Mouse (Mus musculus) layer of hippocampus, adult 9-11 months (tissue): ENCODE results near the gene Slc12a8.

Experiments used
- DNase-seq: peaks from one replicate; pipeline ENCODE4 v3.0.0; 2022

Slc12a8 gene

DNA sequence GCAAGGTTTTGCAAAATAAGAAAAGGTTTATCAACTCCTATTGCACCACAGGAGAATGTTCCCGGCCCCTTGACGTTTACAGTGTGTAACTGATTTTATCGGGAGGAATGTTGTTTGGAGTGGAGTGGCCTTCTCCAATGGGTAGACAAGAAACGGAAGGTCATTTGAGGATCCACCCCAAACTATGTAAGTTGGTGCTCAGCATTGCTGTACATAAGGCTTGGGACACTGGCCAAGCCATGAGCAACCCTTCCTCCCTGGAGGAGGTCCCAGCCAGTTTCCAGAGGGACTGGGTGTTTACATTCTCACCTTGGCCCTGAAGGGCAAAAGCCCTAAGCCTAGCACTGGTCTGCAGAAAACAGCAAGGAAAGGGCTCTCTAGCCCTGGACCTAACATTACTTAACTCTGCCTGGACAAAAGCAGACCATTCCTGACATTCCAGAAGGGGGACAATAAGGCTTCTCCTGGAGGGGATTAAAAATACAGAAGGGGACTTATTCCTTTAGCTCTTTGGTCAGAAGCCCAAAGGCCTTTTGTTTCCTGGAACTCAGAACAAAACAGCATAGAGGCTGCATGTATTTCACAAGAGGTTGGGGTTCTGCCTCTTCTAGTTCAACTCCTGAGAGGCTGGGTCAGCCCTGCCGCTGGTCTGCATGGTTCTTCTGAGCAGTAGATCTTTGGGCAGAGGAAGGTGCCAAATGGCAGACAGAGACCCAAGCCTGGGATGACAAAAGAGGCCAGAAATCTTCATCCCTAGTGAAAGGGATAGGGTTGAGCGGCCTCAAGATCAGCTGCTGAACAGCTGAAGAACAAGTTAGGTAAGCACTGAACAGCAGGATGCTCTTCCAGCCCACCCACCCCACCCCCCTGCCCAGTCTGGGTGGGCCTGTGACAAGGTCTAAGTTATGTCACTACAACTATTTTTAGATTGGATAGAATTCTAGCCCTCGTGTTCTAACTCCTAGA is 159.5 kb downstream of the Slc12a8 start:
- DNase-seq, result no peak

GRCm38 (mm10) chr16:33677313-33677690 is 160.2 kb downstream of the Slc12a8 start:
- DNase-seq, result no peak

DNA sequence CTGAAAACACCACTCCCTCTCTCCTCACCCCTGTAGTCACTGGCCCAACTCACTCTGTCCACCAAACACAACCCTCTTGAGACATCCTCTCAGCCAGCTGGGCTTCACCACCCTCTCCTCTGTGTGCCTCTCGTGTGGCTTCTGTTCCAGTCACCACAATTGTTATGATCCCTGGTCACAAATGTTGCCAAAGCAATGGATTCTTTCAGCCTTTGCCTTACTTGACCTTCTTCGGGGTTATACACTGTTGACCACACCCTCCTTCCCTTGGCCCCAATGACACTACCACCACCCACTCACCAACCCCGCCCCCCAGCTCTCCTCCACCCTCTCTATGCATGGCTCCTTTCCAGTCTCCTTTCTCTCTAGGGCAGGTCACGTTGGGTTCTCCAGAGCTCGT is 160.8 kb downstream of the Slc12a8 start:
- no peak for DNase-seq

DNA sequence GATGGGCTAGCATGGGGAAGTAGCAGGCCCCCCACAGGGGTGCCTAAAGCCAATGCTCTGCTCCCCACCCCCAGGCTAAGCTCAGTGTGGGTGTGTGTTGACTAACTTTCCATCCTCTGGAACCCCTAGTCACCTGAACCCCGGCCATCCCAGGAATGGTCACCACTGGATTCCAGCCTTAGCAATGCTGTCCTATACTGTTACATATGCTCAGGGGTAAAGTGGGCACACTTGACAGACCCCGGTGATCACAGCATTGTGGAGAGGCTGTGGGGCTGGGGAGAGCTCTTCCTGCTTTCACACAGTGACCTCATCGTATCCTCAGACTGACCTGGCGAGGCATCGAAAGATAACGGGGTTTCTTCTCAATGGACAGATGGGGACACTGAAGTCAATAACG is 163.1 kb downstream of the Slc12a8 start:
- no peak for DNase-seq

DNA sequence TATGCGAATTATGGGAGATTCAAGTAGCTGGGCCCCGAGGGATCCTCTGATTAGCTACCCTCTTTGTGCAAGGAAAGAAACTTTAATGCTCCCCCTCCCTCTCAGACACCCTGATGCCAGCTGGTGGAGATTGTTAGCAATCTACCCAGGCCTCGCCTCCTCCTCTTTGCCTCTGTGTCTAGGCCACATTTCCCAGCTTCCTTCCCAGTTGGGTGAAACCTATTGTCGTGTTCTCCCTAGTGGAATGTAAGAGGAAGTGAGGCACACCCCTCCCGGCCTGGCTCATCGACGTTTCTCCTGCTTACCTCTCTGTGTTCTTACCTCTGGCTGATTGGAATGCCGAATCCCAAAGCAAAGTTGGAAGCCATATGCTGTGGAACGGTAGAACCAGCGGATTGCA is 163.7 kb downstream of the Slc12a8 start:
- no peak for DNase-seq

DNA sequence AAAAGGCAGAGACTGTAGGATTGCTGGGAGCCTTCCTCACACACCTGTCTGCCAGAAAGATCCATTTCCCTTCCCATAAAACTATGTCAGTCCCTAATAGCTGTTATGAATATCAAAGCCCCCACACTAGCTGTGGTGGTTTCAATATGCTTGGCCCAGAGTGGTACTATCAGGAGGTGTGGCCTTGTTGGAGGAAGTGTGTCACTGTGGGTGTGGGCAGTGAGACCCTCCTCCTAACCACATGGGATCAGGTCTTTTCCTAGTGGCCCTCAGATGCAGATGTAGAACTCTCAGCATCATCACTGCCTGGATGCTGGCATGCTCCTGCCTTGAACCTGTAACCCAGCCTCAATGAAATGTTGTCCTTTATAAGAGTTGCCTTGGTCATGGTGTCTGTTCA is 164.5 kb downstream of the Slc12a8 start:
- no peak for DNase-seq

- no peak for DNase-seq
Observed at GRCm38 (mm10) chr16:33682651-33683050, 165.5 kb downstream of the Slc12a8 start.

GRCm38 (mm10) chr16:33683206-33684161 is 166.4 kb downstream of the Slc12a8 start:
- DNase-seq, result no peak

DNA sequence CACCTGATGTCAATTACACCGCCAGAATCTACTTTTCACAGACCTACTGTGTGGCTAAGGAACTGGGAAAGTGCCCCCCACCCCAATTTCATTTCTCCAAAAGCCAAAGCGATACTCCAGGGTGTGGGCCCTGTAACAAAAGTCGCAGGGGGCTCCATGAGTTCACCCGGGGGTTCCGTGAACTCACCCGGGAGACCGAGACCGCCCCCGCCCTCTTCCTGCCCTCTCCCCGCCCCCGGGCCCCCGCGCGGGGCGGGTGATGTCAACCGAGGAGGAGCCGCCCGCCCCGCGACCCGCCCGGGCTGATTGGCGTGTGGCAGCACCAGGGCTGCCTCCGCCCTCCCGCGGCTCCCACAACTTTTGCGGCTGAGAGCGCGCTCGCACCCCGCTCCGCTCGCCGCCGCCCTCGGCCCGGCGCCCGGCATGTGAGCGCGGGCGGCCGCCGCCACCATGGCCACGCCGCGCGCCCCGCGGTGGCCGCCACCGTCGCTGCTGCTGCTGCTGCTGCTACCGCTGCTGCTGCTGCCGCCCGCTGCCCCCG is 167.1 kb downstream of the Slc12a8 start, which contains the start of gene Heg1:
TSS of gene Heg1 (plus strand) at position 209 of the 541 bp plus-strand sequence.
- DNase-seq, result peak; percentile 64

DNA sequence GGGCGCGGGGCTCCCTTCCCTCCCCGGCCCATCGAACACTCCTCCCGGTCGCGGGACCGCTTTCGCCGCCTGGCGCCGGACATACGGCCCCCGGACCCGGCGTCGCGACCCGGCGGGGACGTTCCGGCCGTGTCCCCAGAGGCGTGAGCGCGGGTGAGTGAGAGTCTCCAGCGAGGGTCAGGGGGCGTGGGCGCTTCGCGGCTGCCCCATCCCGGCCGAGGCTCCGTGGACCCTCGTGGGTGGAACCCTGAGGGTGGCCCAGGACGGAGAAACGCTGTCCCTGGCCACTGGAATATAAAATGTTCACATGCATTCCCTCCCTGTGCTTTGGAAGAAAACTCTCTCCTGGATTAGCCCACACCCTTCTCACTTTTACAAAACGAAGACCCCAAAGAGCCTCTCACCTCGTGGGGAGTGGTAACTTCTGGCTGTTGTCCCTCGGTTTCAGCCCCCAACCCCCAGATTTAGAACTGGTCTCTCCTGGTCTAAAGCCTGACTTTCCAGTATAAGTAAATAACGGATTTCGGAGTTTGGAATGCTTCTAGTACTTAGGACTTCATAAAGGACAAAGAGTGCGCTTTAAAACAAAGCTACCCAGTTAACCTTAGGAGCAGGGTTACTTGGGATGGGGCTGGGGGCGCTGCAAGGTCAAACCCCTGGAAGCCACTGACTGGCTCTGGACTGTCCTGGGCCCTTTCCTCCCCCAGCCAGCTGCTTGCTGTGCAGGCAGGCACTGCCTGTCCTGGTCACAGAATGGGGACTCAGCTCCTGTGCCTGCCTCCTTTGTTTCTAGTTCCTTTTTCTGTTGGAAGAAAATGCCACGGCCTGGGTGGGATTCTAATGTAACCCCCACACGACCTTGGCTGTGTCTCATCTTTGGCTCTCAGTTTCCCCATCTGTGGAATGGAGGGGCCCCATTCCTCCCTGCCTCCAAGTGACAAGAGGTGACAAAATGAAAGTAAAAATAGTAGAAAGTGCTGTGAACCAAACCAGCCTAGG is 167.9 kb downstream of the Slc12a8 start:
- DNase-seq, result no peak

GRCm38 (mm10) chr16:33686056-33686455 is 168.9 kb downstream of the Slc12a8 start:
- DNase-seq, result no peak

GRCm38 (mm10) chr16:33687724-33688123 is 170.6 kb downstream of the Slc12a8 start:
- DNase-seq, result no peak

DNA sequence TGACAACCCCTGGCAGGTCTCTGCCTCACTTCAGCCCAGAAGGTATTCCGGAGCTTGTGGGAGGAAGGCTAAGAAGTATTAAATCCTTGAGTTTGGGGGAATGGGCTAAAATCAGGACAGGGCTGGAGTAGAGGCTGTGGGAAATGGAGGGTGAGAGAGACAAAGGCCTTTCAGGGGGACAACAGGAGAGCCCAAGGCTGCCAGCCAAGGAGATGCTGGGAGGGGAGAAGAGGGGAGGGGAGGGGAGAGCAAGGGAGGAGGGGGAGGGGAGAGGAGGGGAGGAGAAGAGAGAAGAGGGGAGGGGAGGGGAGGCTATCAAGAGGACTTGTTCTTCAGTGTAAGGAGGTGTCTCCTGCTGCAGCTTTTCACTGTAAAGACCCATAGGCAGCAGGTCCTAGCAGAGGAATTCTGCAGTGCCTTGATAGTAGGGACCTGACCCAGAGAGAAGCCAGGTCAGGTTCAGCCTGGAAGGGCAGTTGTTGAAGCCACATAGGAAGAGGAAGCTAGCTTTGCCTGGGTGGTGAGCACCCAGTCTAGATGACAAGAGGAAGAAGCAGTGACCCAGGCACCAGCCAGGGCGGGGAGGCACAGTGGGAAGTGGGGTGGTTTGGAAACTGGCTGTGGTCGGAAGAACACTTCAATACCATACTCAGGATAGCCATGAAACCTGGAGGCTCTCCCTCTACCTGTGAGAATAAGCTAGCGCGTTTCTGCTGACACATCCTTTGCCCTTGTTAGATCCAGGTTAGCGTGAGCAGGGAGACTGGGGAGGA is 174.0 kb downstream of the Slc12a8 start:
- DNase-seq, result no peak

- no peak for DNase-seq
Observed at GRCm38 (mm10) chr16:33693553-33693952, 176.4 kb downstream of the Slc12a8 start.

- DNase-seq, result no peak
Observed at GRCm38 (mm10) chr16:33696811-33697575, 179.9 kb downstream of the Slc12a8 start.

GRCm38 (mm10) chr16:33697576-33698276 is 180.6 kb downstream of the Slc12a8 start:
- DNase-seq, result no peak

GRCm38 (mm10) chr16:33698277-33698790 is 181.2 kb downstream of the Slc12a8 start:
- DNase-seq, result no peak

DNA sequence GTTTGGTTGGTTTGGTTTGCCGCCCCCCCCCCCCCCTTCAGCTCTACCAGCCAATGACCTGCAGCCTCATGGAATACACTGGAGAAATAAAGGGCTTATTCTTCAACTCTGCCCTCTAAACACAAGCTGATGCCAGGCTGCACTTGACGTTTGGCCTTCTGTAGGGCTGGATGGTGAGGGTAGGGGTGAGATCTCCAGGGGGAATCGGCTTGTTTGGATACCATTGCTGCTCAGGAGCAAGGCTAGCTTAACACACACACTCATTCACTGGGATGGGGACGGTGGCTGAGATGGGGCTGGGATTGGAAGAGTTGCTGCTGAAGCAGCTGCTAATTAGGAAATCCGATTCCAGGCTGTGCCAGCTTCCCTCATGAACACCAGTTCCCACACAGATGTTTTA is 183.5 kb downstream of the Slc12a8 start:
- DNase-seq, result no peak

- DNase-seq, result no peak
Observed at GRCm38 (mm10) chr16:33701872-33702271, 184.7 kb downstream of the Slc12a8 start.
